Mouse (Mus musculus): ENCODE data around the gene Git2. TPM values are rescaled to one million over a fixed set of nuclear protein-coding genes. Genes with fewer than 3 reads are reported as not detected.

The Git2 gene
- total and polyA plus RNA-seq, 3 experiments, result 104 to 227 (median 201) TPM

DNA sequence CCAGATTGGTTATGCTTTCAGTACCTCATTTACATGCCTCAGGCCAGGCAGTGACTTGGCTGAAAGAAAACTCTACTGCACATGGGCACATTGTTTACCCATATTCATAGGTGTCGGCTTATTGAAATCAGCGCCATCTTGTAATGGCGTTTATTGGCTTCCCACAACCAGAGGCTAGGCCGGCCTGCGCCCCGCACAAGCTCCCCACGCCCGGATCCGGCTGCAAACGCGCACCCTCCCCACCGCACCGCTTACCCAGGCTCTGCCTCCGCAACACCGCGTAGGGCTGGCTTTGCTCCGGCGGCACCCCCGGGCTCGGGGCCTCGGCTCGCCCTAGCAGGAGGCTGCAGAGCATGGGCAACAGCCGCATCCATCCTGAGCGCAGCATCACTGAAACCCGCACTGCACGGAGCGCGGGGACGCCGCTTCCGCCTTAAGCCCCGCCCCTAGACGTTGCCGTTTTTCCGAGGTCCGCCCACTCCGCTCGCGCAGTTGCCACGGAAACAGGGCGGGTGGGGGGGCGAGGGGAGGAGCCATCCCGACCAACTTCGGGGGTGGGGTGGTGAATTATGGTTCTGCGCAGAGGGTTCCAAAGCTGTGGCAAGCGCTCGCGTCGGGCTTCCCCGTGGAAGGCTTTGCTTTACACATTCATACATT, 38.3 kb upstream of the Git2 start:
- peaks cover 12% of the 10 kb centered on the region for H3K9me3 ChIP-seq (replicated peaks)
- ATAC-seq (ENCODE audit: extremely low read depth, insufficient number of reproducible peaks, low FRiP score, poor library complexity, severe bottlenecking) (no peak), DNase-seq (ENCODE audit: low spot score) (no peak)
- peaks cover 5% of the 10 kb centered on the region for H3K36me3 ChIP-seq (replicated peaks)
- no peak for TF ChIP-seq TAL1 (conservative IDR thresholded peaks at IDR 0.05; ENCODE audit: low read depth, low read length)
- TF ChIP-seq POLR2AphosphoS5 (IDR thresholded peaks at IDR 0.05; ENCODE audit: insufficient replicate concordance, low read depth, low read length), result no peak
- TF ChIP-seq GATA2 (IDR thresholded peaks at IDR 0.05; ENCODE audit: borderline replicate concordance, low read depth, low read length), result no peak
- TF ChIP-seq GATA1 (IDR thresholded peaks at IDR 0.05; ENCODE audit: borderline replicate concordance, low read length), result no peak
- TF ChIP-seq CTCF (IDR thresholded peaks at IDR 0.05; ENCODE audit: low read depth, low read length), result no peak
- peaks cover 59% of the 10 kb centered on the region for H3K4me1 ChIP-seq (ENCODE audit: insufficient read depth, low read depth, low read length)
- no peaks in the 10 kb centered on the region for H3K27me3 ChIP-seq (ENCODE audit: insufficient read depth, low read length)
- H3K4me3 ChIP-seq (ENCODE audit: low read depth, low read length), result peak overlapping the region; percentile 38; the same call in 1 of the 2 replicates

- TF ChIP-seq TAL1 (conservative IDR thresholded peaks at IDR 0.05; ENCODE audit: low read depth, low read length), result no peak
- TF ChIP-seq POLR2AphosphoS5 (IDR thresholded peaks at IDR 0.05; ENCODE audit: insufficient replicate concordance, low read depth, low read length), result no peak
- TF ChIP-seq GATA1 (IDR thresholded peaks at IDR 0.05; ENCODE audit: borderline replicate concordance, low read length), result no peak
- TF ChIP-seq CTCF (IDR thresholded peaks at IDR 0.05; ENCODE audit: low read depth, low read length), result no peak
- TF ChIP-seq GATA2 (IDR thresholded peaks at IDR 0.05; ENCODE audit: borderline replicate concordance, low read depth, low read length), result no peak
- H3K4me3 ChIP-seq (ENCODE audit: low read depth, low read length), result peak overlapping the region; percentile 13; the same call in 1 of the 2 replicates
- peaks cover 29% of the 10 kb centered on the region for H3K36me3 ChIP-seq (replicated peaks)
- peaks cover 6% of the 10 kb centered on the region for H3K9me3 ChIP-seq (replicated peaks)
- DNase-seq (ENCODE audit: low spot score) (no peak), ATAC-seq (ENCODE audit: extremely low read depth, insufficient number of reproducible peaks, low FRiP score, poor library complexity, severe bottlenecking) (no peak)
- peaks cover 79% of the 10 kb centered on the region for H3K4me1 ChIP-seq (ENCODE audit: insufficient read depth, low read depth, low read length)
- H3K27me3 ChIP-seq (ENCODE audit: insufficient read depth, low read length), result no peaks in the 10 kb centered on the region
Measured at GRCm38 (mm10) chr5:114809826-114810225, 34.5 kb upstream of the Git2 start.

- TF ChIP-seq TAL1 (conservative IDR thresholded peaks at IDR 0.05; ENCODE audit: low read depth, low read length) (no peak), GATA2 (IDR thresholded peaks at IDR 0.05; ENCODE audit: borderline replicate concordance, low read depth, low read length) (no peak), POLR2AphosphoS5 (IDR thresholded peaks at IDR 0.05; ENCODE audit: insufficient replicate concordance, low read depth, low read length) (0 out of 2 replicates have a peak, but pooled peaks have one; percentile 76), GATA1 (IDR thresholded peaks at IDR 0.05; ENCODE audit: borderline replicate concordance, low read length) (no peak)
- ATAC-seq (ENCODE audit: extremely low read depth, insufficient number of reproducible peaks, low FRiP score, poor library complexity, severe bottlenecking) (no peak), DNase-seq (ENCODE audit: low spot score) (peak; percentile 46)
- peak overlapping the region; percentile 13; the same call in 1 of the 2 replicates for H3K4me3 ChIP-seq (ENCODE audit: low read depth, low read length)
- H3K4me1 ChIP-seq (ENCODE audit: insufficient read depth, low read depth, low read length), result peaks cover 84% of the 10 kb centered on the region
- peaks cover 6% of the 10 kb centered on the region for H3K9me3 ChIP-seq (replicated peaks)
- H3K36me3 ChIP-seq (replicated peaks), result peaks cover 35% of the 10 kb centered on the region
- H3K27me3 ChIP-seq (ENCODE audit: insufficient read depth, low read length), result no peaks in the 10 kb centered on the region
Measured at GRCm38 (mm10) chr5:114809181-114809756, 34.0 kb upstream of the Git2 start.

DNA sequence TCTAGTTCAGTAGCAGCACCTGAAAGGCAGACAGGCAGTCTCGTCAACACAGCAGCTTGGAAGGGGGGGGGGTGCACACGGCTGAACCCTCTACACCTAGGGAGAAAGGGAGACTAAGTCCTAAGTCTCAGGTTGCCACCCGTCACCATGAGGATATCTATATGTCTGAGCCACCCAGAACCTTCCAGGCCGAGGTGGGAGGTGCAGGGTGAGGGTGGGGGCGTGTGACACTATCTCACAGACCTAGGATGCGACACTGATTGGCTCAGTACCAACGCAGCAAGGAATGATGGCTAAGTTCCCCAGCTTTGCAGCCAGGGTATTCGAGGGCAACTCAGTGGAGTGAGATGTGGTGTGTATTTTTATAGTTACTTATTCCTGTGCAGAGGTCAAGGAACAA, 33.1 kb upstream of the Git2 start:
- Histone ChIP-seq H3K36me3 (replicated peaks) (peaks cover 44% of the 10 kb centered on the region), H3K4me3 (ENCODE audit: low read depth, low read length) (peak overlapping the region; percentile 47; the same call in 1 of the 2 replicates), H3K4me1 (ENCODE audit: insufficient read depth, low read depth, low read length) (peaks cover 93% of the 10 kb centered on the region)

GRCm38 (mm10) chr5:114807893-114808292, 32.6 kb upstream of the Git2 start:
- ATAC-seq (ENCODE audit: extremely low read depth, insufficient number of reproducible peaks, low FRiP score, poor library complexity, severe bottlenecking), result no peak
- peaks cover 48% of the 10 kb centered on the region for H3K36me3 ChIP-seq (replicated peaks)
- H3K4me1 ChIP-seq (ENCODE audit: insufficient read depth, low read depth, low read length), result peaks cover 97% of the 10 kb centered on the region

More for the DNA sequence above, 33.1 kb upstream of the Git2 start:
- Histone ChIP-seq H3K27me3 (ENCODE audit: insufficient read depth, low read length) (no peaks in the 10 kb centered on the region), H3K9me3 (replicated peaks) (peaks cover under 1% of the 10 kb centered on the region; the same call in 1 of the 2 replicates)
- DNase-seq (ENCODE audit: low spot score), result peak; percentile 54
- no peak for ATAC-seq (ENCODE audit: extremely low read depth, insufficient number of reproducible peaks, low FRiP score, poor library complexity, severe bottlenecking)
- no peak for TF ChIP-seq CTCF (IDR thresholded peaks at IDR 0.05; ENCODE audit: low read depth, low read length)
- TF ChIP-seq TAL1 (conservative IDR thresholded peaks at IDR 0.05; ENCODE audit: low read depth, low read length), result no peak
- TF ChIP-seq GATA2 (IDR thresholded peaks at IDR 0.05; ENCODE audit: borderline replicate concordance, low read depth, low read length), result no peak
- no peak for TF ChIP-seq POLR2AphosphoS5 (IDR thresholded peaks at IDR 0.05; ENCODE audit: insufficient replicate concordance, low read depth, low read length)
- no peak for TF ChIP-seq GATA1 (IDR thresholded peaks at IDR 0.05; ENCODE audit: borderline replicate concordance, low read length)

DNA sequence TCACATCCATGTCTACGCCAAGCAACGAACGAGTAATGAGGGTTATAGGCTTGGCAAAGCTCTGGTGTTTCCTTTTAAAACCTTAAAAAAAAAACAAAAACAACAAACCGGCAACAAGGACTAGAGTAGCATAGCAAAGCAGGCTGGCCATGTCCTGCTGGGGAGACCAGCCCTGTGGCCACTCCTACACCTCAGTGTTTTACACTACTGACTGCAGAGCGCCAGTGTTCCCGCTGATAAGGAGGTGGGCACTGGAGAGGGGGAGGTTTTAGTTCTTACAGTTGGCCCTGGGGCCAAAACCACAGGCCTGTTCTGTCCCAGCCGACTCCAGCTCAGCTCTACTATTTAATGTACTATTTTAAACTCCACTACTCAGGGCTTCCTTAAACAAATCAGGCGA, 32.2 kb upstream of the Git2 start:
- H3K4me1 ChIP-seq (ENCODE audit: insufficient read depth, low read depth, low read length), result peaks cover 94% of the 10 kb centered on the region
- H3K9me3 ChIP-seq (replicated peaks), result no peaks in the 10 kb centered on the region
- H3K27me3 ChIP-seq (ENCODE audit: insufficient read depth, low read length), result no peaks in the 10 kb centered on the region
- H3K4me3 ChIP-seq (ENCODE audit: low read depth, low read length), result no peak overlapping the region; the same call in 1 of the 2 replicates
- DNase-seq (ENCODE audit: low spot score), result peak; percentile 86
- peaks cover 53% of the 10 kb centered on the region for H3K36me3 ChIP-seq (replicated peaks)
- peak; percentile 62 for TF ChIP-seq TAL1 (conservative IDR thresholded peaks at IDR 0.05; ENCODE audit: low read depth, low read length)
- no peak for TF ChIP-seq GATA1 (IDR thresholded peaks at IDR 0.05; ENCODE audit: borderline replicate concordance, low read length)
- peak; percentile 84 for ATAC-seq (ENCODE audit: extremely low read depth, insufficient number of reproducible peaks, low FRiP score, poor library complexity, severe bottlenecking)

More at GRCm38 (mm10) chr5:114807893-114808292, 32.6 kb upstream of the Git2 start:
- Histone ChIP-seq H3K27me3 (ENCODE audit: insufficient read depth, low read length) (no peaks in the 10 kb centered on the region), H3K4me3 (ENCODE audit: low read depth, low read length) (peak overlapping the region; percentile 47; the same call in 1 of the 2 replicates), H3K9me3 (replicated peaks) (no peaks in the 10 kb centered on the region)
- no peak for DNase-seq (ENCODE audit: low spot score)
- TF ChIP-seq GATA1 (IDR thresholded peaks at IDR 0.05; ENCODE audit: borderline replicate concordance, low read length) (no peak), CTCF (IDR thresholded peaks at IDR 0.05; ENCODE audit: low read depth, low read length) (no peak), GATA2 (IDR thresholded peaks at IDR 0.05; ENCODE audit: borderline replicate concordance, low read depth, low read length) (no peak), POLR2AphosphoS5 (IDR thresholded peaks at IDR 0.05; ENCODE audit: insufficient replicate concordance, low read depth, low read length) (no peak), TAL1 (conservative IDR thresholded peaks at IDR 0.05; ENCODE audit: low read depth, low read length) (no peak)

Data from G1E (cell line).